Mouse (Mus musculus): ENCODE results near the gene Akr1c14. TPM values are rescaled to one million over a fixed set of nuclear protein-coding genes. Genes with fewer than 3 reads are reported as not detected.

The Akr1c14 gene
- polyA plus RNA-seq, 1 experiment from 2014 or later = 0.29 TPM

- Histone ChIP-seq H3K36me3 (replicated peaks) (no peaks in the 10 kb centered on the region), H3K27ac (no peak overlapping the region), H3K4me3 (replicated peaks) (no peak overlapping the region), H3K9me3 (no peaks in the 10 kb centered on the region), H3K9ac (no peak overlapping the region), H3K27me3 (no peaks in the 10 kb centered on the region), H3K4me2 (no peak overlapping the region), H3K4me1 (no peaks in the 10 kb centered on the region)
- WGBS = 79% methylated on average over 1 of the region's 1 CpGs
- ATAC-seq (ENCODE audit: low FRiP score) = no peak
Observed at GRCm38 (mm10) chr13:4131317-4131716, 82.5 kb downstream of the Akr1c14 start.

- H3K27me3 ChIP-seq = no peaks in the 10 kb centered on the region
- no peak overlapping the region for H3K4me2 ChIP-seq
- H3K27ac ChIP-seq = no peak overlapping the region
- H3K9me3 ChIP-seq = no peaks in the 10 kb centered on the region
- no peaks in the 10 kb centered on the region for H3K36me3 ChIP-seq (replicated peaks)
- H3K4me3 ChIP-seq (replicated peaks) = no peak overlapping the region
- H3K4me1 ChIP-seq = no peaks in the 10 kb centered on the region
- ATAC-seq (ENCODE audit: low FRiP score) = no peak
- no peak overlapping the region for H3K9ac ChIP-seq
- WGBS = 67% methylated on average over 3 of the region's 3 CpGs
Observed at GRCm38 (mm10) chr13:4131721-4132120, 82.9 kb downstream of the Akr1c14 start.

GRCm38 (mm10) chr13:4133070-4133469 lies 84.3 kb downstream of the Akr1c14 start:
- no peak for ATAC-seq (ENCODE audit: low FRiP score)
- Histone ChIP-seq H3K9me3 (no peaks in the 10 kb centered on the region), H3K4me1 (no peaks in the 10 kb centered on the region), H3K4me3 (replicated peaks) (no peak overlapping the region), H3K27me3 (no peaks in the 10 kb centered on the region), H3K27ac (no peak overlapping the region), H3K4me2 (no peak overlapping the region), H3K9ac (no peak overlapping the region), H3K36me3 (replicated peaks) (no peaks in the 10 kb centered on the region)
- 48% methylated on average over 2 of the region's 2 CpGs for WGBS

Other genes starting within 250 kb of the Akr1c14 start
- gene Calml3, start 244.7 kb upstream of the Akr1c14 start, polyA plus RNA-seq (2016; fragmentation: Nextera tagmentation; extraction: Ambion mirVana) = not detected in 2 replicates
- not detected in 2 replicates for gene Calm4, start 211.3 kb upstream of the Akr1c14 start, polyA plus RNA-seq (2016; fragmentation: Nextera tagmentation; extraction: Ambion mirVana)
- not detected in 2 replicates for gene Calm5, start 194.8 kb upstream of the Akr1c14 start, polyA plus RNA-seq (2016; fragmentation: Nextera tagmentation; extraction: Ambion mirVana)
- gene Net1, start 130.8 kb upstream of the Akr1c14 start, polyA plus RNA-seq (2016; fragmentation: Nextera tagmentation; extraction: Ambion mirVana) = 49.2 and 55.7 TPM in 2 replicates
- not detected in 2 replicates for gene Tubal3, start 130.7 kb upstream of the Akr1c14 start, polyA plus RNA-seq (2016; fragmentation: Nextera tagmentation; extraction: Ambion mirVana)
- gene Ucn3, start 103.7 kb upstream of the Akr1c14 start, polyA plus RNA-seq (2016; fragmentation: Nextera tagmentation; extraction: Ambion mirVana) = not detected in 2 replicates
- not detected in 2 replicates for gene Akr1c18, start 101.6 kb downstream of the Akr1c14 start, polyA plus RNA-seq (2016; fragmentation: Nextera tagmentation; extraction: Ambion mirVana)
- 0.91 and 1.5 TPM in 2 replicates for gene Akr1c13, start 142.1 kb downstream of the Akr1c14 start, polyA plus RNA-seq (2016; fragmentation: Nextera tagmentation; extraction: Ambion mirVana)
- 0.54 and 0.56 TPM in 2 replicates for gene Akr1c19, start 179.7 kb downstream of the Akr1c14 start, polyA plus RNA-seq (2016; fragmentation: Nextera tagmentation; extraction: Ambion mirVana)
- 0.15 and 0.17 TPM in 2 replicates for gene Akr1c12, start 230.4 kb downstream of the Akr1c14 start, polyA plus RNA-seq (2016; fragmentation: Nextera tagmentation; extraction: Ambion mirVana)